Mouse (Mus musculus): ENCODE results near the gene Cdca7. TPM values are rescaled to one million over a fixed set of nuclear protein-coding genes. Genes with fewer than 3 reads are reported as not detected.

The Cdca7 gene
- polyA plus RNA-seq, 1 experiment from 2014 or later = 280 TPM

Other genes with a start within 250 kb of the Cdca7 start
- 6.9 and 7.6 TPM in 2 replicates for gene Map3k20, start 190.5 kb upstream of the Cdca7 start, polyA plus RNA-seq (2016; fragmentation: Nextera tagmentation; extraction: Ambion mirVana)

Data from forebrain, embryonic 10.5 days (tissue).